Mouse (Mus musculus) midbrain, embryonic 14.5 days (tissue): Measurements from ENCODE around the gene Ints7. TPM values are rescaled to one million over a fixed set of nuclear protein-coding genes. Genes with fewer than 3 reads are reported as not detected.

Experiments
- ATAC-seq: fragments of 200-750 bp; cut with Nextera tagmentation; 2 replicates; pipeline ENCODE4 v1.8.0; 2017; ENCODE audit warnings: moderate number of reproducible peaks, moderate library complexity; ENCODE audit not compliant: low FRiP score, low TSS enrichment
- DNase-seq: peaks from one replicate; pipeline ENCODE4 v3.0.0-alpha.2; 2015
- H3K27ac ChIP-seq: fragments of 300-500 bp; sonication (generic); replicated peaks from 2 replicates; pipeline ENCODE4 v1.5.1; 2014; ENCODE audit warnings: mild to moderate bottlenecking, low read depth, low read length, moderate library complexity
- H3K27me3 ChIP-seq: fragments of 300-500 bp; sonication (generic); 2 replicates; pipeline ENCODE4 v1.6.1; 2014; ENCODE audit warnings: low read length, control low read depth, mixed read lengths; ENCODE audit not compliant: control insufficient read depth, insufficient read depth
- H3K36me3 ChIP-seq: fragments of 300-500 bp; sonication (generic); 2 replicates; pipeline ENCODE4 v1.6.1; 2014; ENCODE audit warnings: low read length, control low read depth; ENCODE audit not compliant: control insufficient read depth, insufficient read depth
- H3K4me1 ChIP-seq: fragments of 300-500 bp; sonication (generic); 2 replicates; pipeline ENCODE4 v1.6.1; 2014; ENCODE audit warnings: mild to moderate bottlenecking, antibody characterized with exemption, low read length, control low read depth; ENCODE audit not compliant: control insufficient read depth, insufficient read depth
- H3K4me2 ChIP-seq: fragments of 300-500 bp; sonication (generic); 2 replicates; pipeline ENCODE4 v1.6.1; 2014; ENCODE audit warnings: mild to moderate bottlenecking, low read length, moderate library complexity
- H3K4me3 ChIP-seq: fragments of 300-500 bp; sonication (generic); replicated peaks from 2 replicates; pipeline ENCODE4 v1.5.1; 2014; ENCODE audit warnings: low read depth, low read length
- H3K9ac ChIP-seq: fragments of 300-500 bp; sonication (generic); replicated peaks from 2 replicates; pipeline ENCODE4 v1.6.1; 2014; ENCODE audit warnings: mild to moderate bottlenecking, low read length, moderate library complexity
- H3K9me3 ChIP-seq: fragments of 300-500 bp; sonication (generic); 2 replicates; pipeline ENCODE4 v1.6.1; 2016; ENCODE audit warnings: low read length, control low read depth, mixed read lengths; ENCODE audit not compliant: control insufficient read depth
- WGBS: fragments of 180-500 bp; shearing (Covaris S2); extraction: QIAGEN DNeasy Blood & Tissue Kit; methylation state at CpG from one replicate; pipeline ENCODE4 v1.1.7; 2014; 5-methylcytosine and 5-hydroxymethylcytosine counted together
- polyA plus RNA-seq: library from polyadenylated mRNA; unstranded; fragments of >200 nt; fragmentation: Nextera tagmentation; extraction: Ambion mirVana; gene quantifications from 2 replicates; pipeline ENCODE4 v1.2.1, GENCODE M21; 2014

Gene Ints7
- polyA plus RNA-seq, 1 experiment from 2014 or later, result 43.6 TPM

GRCm38 (mm10) chr1:191645921-191646320 is 70.5 kb downstream of the Ints7 start:
- Histone ChIP-seq H3K27ac (no peak overlapping the region), H3K36me3 (no peaks in the 10 kb centered on the region), H3K27me3 (no peaks in the 10 kb centered on the region), H3K9ac (no peak overlapping the region), H3K4me2 (no peak overlapping the region), H3K9me3 (no peaks in the 10 kb centered on the region), H3K4me1 (no peaks in the 10 kb centered on the region; the same call in 1 of the 2 replicates), H3K4me3 (no peak overlapping the region)
- ATAC-seq, result no peak
- 54% methylated on average over 8 of the region's 8 CpGs for WGBS
- DNase-seq, result no peak

GRCm38 (mm10) chr1:191647590-191647989 is 72.2 kb downstream of the Ints7 start:
- no peak overlapping the region for H3K4me3 ChIP-seq
- ATAC-seq (no peak), DNase-seq (no peak)
- H3K4me1 ChIP-seq, result no peaks in the 10 kb centered on the region
- no peaks in the 10 kb centered on the region for H3K9me3 ChIP-seq
- H3K27me3 ChIP-seq, result no peaks in the 10 kb centered on the region
- H3K9ac ChIP-seq, result no peak overlapping the region
- no peak overlapping the region for H3K27ac ChIP-seq
- H3K4me2 ChIP-seq, result no peak overlapping the region
- no peaks in the 10 kb centered on the region for H3K36me3 ChIP-seq
- WGBS, result 90% methylated on average over 3 of the region's 3 CpGs

GRCm38 (mm10) chr1:191659441-191659840 is 84.0 kb downstream of the Ints7 start:
- no peak for ATAC-seq
- DNase-seq, result no peak
- Histone ChIP-seq H3K4me3 (no peak overlapping the region), H3K9me3 (no peaks in the 10 kb centered on the region), H3K36me3 (no peaks in the 10 kb centered on the region), H3K27ac (no peak overlapping the region), H3K4me2 (no peak overlapping the region), H3K9ac (no peak overlapping the region), H3K4me1 (no peaks in the 10 kb centered on the region), H3K27me3 (no peaks in the 10 kb centered on the region)
- 76% methylated on average over 3 of the region's 3 CpGs for WGBS

- DNase-seq (no peak), ATAC-seq (no peak)
- WGBS, result 85% methylated on average over 8 of the region's 8 CpGs
- Histone ChIP-seq H3K27me3 (no peaks in the 10 kb centered on the region), H3K4me2 (no peak overlapping the region), H3K9me3 (no peaks in the 10 kb centered on the region), H3K36me3 (no peaks in the 10 kb centered on the region), H3K4me3 (no peak overlapping the region), H3K27ac (no peak overlapping the region), H3K9ac (no peak overlapping the region), H3K4me1 (no peaks in the 10 kb centered on the region)
These were observed 85.8 kb downstream of the Ints7 start for GRCm38 (mm10) chr1:191661019-191661796.

- ATAC-seq (no peak), DNase-seq (no peak)
- H3K27me3 ChIP-seq, result no peaks in the 10 kb centered on the region
- H3K4me3 ChIP-seq, result no peak overlapping the region
- no peak overlapping the region for H3K4me2 ChIP-seq
- no peaks in the 10 kb centered on the region for H3K4me1 ChIP-seq
- 84% methylated on average over 9 of the region's 9 CpGs for WGBS
- no peak overlapping the region for H3K27ac ChIP-seq
- H3K36me3 ChIP-seq, result no peaks in the 10 kb centered on the region
- H3K9me3 ChIP-seq, result no peaks in the 10 kb centered on the region
- no peak overlapping the region for H3K9ac ChIP-seq
These were observed 86.9 kb downstream of the Ints7 start for GRCm38 (mm10) chr1:191662178-191662898.

GRCm38 (mm10) chr1:191662899-191663500 is 87.6 kb downstream of the Ints7 start:
- Histone ChIP-seq H3K9ac (no peak overlapping the region), H3K27ac (no peak overlapping the region), H3K4me3 (no peak overlapping the region), H3K4me1 (no peaks in the 10 kb centered on the region), H3K4me2 (no peak overlapping the region), H3K9me3 (no peaks in the 10 kb centered on the region), H3K27me3 (no peaks in the 10 kb centered on the region), H3K36me3 (no peaks in the 10 kb centered on the region)
- WGBS, result 77% methylated on average over 8 of the region's 8 CpGs
- DNase-seq (no peak), ATAC-seq (no peak)

- Histone ChIP-seq H3K4me1 (no peaks in the 10 kb centered on the region), H3K4me3 (no peak overlapping the region), H3K4me2 (no peak overlapping the region), H3K9ac (no peak overlapping the region), H3K27ac (no peak overlapping the region), H3K27me3 (no peaks in the 10 kb centered on the region), H3K36me3 (no peaks in the 10 kb centered on the region), H3K9me3 (no peaks in the 10 kb centered on the region)
- WGBS, result 93% methylated on average over 6 of the region's 6 CpGs
- DNase-seq (no peak), ATAC-seq (no peak)
These were observed 88.2 kb downstream of the Ints7 start for GRCm38 (mm10) chr1:191663603-191664002.

GRCm38 (mm10) chr1:191666351-191666750 is 90.9 kb downstream of the Ints7 start:
- 80% methylated on average over 11 of the region's 11 CpGs for WGBS
- no peak for ATAC-seq
- no peaks in the 10 kb centered on the region for H3K4me1 ChIP-seq
- H3K27me3 ChIP-seq, result no peaks in the 10 kb centered on the region
- no peaks in the 10 kb centered on the region for H3K9me3 ChIP-seq
- no peak overlapping the region for H3K9ac ChIP-seq
- H3K27ac ChIP-seq, result no peak overlapping the region
- no peak overlapping the region for H3K4me2 ChIP-seq
- H3K4me3 ChIP-seq, result no peak overlapping the region
- no peaks in the 10 kb centered on the region for H3K36me3 ChIP-seq
- no peak for DNase-seq
